Mouse (Mus musculus): Measurements from ENCODE around the gene Mapkapk2.

DNA sequence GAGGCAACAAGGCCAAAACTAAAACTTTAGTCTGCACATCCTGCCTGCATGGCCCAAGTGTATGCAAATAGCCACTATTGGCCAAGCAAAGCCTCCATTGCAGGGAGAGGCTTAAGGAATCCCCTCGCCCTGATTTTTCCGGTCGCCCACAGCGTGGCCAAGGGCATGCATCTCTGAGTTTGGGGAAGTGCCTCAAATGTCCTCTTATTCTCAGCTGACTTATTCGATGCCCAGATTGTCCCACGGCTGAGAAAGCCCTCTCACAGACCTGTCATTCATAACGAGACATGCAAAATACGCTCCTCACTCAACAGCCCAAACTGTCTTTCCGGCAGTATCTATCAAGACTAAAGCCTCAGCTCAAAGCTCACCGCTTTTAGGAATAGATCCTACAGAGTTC is 51.0 kb downstream of the Mapkapk2 start:
- no peak for TF ChIP-seq EP300 (IDR thresholded peaks at IDR 0.05; ENCODE audit: low read depth)
- TF ChIP-seq CTCF (IDR thresholded peaks at IDR 0.05; ENCODE audit: low read depth), result no peak

All from liver, postnatal 0 days (tissue).